In the genomic region with DNA sequence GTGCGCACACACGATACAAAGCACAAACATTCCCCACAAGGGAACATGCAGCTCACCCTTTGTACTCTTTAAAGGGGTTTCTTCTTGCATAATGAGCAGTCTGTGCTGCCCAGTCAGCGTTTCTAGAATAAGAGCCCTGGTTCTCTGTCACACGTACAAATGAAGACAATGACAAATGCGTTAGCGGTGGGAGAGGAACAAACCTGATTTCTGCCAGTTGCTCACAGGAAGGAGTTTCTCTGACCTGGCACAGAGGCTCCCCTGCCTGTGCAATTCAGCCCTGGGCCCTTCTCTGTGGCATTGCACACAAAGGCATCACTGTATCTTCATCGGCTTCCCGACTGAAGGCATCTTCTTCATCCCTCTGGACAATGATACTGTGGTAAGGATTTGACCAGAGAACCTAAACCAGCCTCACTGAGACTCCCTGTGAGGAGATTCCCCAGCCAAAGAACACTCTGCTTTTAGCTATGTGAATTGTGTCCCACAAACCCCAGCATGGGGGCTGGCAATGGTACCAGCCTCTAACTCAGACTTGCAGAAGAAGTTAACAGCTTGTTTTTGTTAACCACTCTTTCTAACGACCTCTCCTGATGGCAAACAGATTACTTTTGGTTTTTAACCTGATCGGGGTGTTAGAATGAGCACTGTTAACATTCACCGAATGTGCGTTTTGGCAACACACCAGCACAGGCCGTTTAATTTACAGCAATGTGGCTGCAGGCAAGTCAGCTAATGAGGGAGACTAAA, we compare ENCODE assay signal across 9 mouse cellular contexts.
DNase-seq lines count a peak whose midpoint lies in the region; ATAC-seq lines count a peak whose summit lies in the region.
"Had no signal": no experiment of that assay in that cellular context is flagged by ENCODE, and none has a peak within 500 bp of the region (broad histone marks: within the 10 kb centered on the region; RNA-seq: fewer than 3 reads in every experiment).

No protein-coding gene starts in this region.

- H3K4me3 ChIP-seq in kidney, embryonic 14.5 days (ENCODE audit: low read length), result no peak overlapping the region
- no peak overlapping the region for H3K4me3 ChIP-seq in embryonic facial prominence, embryonic 13.5 days
- no peak overlapping the region for H3K4me3 ChIP-seq in midbrain, embryonic 15.5 days

- no peaks in the 10 kb centered on the region for H3K4me1 ChIP-seq in kidney, embryonic 14.5 days (ENCODE audit: control insufficient read depth, insufficient read depth, low read length)
- peaks cover 12% of the 10 kb centered on the region for H3K4me1 ChIP-seq in embryonic facial prominence, embryonic 13.5 days
- peaks cover 30% of the 10 kb centered on the region for H3K4me1 ChIP-seq in midbrain, embryonic 15.5 days

- H3K9ac ChIP-seq in kidney, embryonic 14.5 days (ENCODE audit: low read depth, low read length), result no peak overlapping the region
- 0 out of 2 replicates have a peak overlapping the region, but pooled peaks have one; percentile 36 for H3K9ac ChIP-seq in embryonic facial prominence, embryonic 13.5 days
- H3K9ac ChIP-seq in midbrain, embryonic 15.5 days, result no peak overlapping the region

- H3K9me3 ChIP-seq in kidney, embryonic 14.5 days (ENCODE audit: control insufficient read depth, low read length), result no peaks in the 10 kb centered on the region
- H3K9me3 ChIP-seq in embryonic facial prominence, embryonic 13.5 days, result no peaks in the 10 kb centered on the region
- no peaks in the 10 kb centered on the region for H3K9me3 ChIP-seq in midbrain, embryonic 15.5 days

- no peak overlapping the region for H3K4me2 ChIP-seq in kidney, embryonic 14.5 days (replicated peaks; ENCODE audit: low read depth, low read length)
- peak overlapping the region; percentile 3; the same call in 1 of the 2 replicates for H3K4me2 ChIP-seq in embryonic facial prominence, embryonic 13.5 days
- no peak overlapping the region for H3K4me2 ChIP-seq in midbrain, embryonic 15.5 days

- no peak overlapping the region for H3K27ac ChIP-seq in kidney, embryonic 14.5 days (ENCODE audit: low read depth, low read length)
- H3K27ac ChIP-seq in embryonic facial prominence, embryonic 13.5 days, result peak overlapping the region; percentile 22; the same call in 1 of the 2 replicates
- H3K27ac ChIP-seq in midbrain, embryonic 15.5 days, result peak overlapping the region; percentile 39

- ATAC-seq in kidney, embryonic 14.5 days (ENCODE audit: low FRiP score, low TSS enrichment), result no peak
- no peak for ATAC-seq in embryonic facial prominence, embryonic 13.5 days (ENCODE audit: insufficient number of reproducible peaks, insufficient read depth, low FRiP score, low TSS enrichment, low read depth)
- ATAC-seq in midbrain, embryonic 15.5 days (replicated peaks), result peak; percentile 32; the same call in 1 of the 2 replicates
- ATAC-seq: activated CD4-positive, CD25-positive, alpha-beta regulatory T cell, adult 4 months had no signal

- peak; percentile 49 for DNase-seq in kidney, adult 11 months
- peak; percentile 46 for DNase-seq in kidney, adult 9 months
- no peak for DNase-seq in natural killer cell, adult 2 months (ENCODE audit: low spot score in 2 of 2)
- DNase-seq in yolk sac, embryonic 10.5 days (ENCODE audit: low spot score), result no peak
- DNase-seq in heart, adult 18-20 months, result no peak

- H3K27me3 ChIP-seq in kidney, embryonic 14.5 days (ENCODE audit: control insufficient read depth, insufficient read depth, low read length), result no peaks in the 10 kb centered on the region
- no peaks in the 10 kb centered on the region; the same call in 1 of the 2 replicates for H3K27me3 ChIP-seq in embryonic facial prominence, embryonic 13.5 days
- H3K27me3 ChIP-seq in midbrain, embryonic 15.5 days (replicated peaks), result no peaks in the 10 kb centered on the region

- H3K36me3 ChIP-seq in kidney, embryonic 14.5 days (ENCODE audit: control insufficient read depth, insufficient read depth, low read length), result no peaks in the 10 kb centered on the region
- H3K36me3 ChIP-seq in embryonic facial prominence, embryonic 13.5 days, result no peaks in the 10 kb centered on the region
- H3K36me3 ChIP-seq in midbrain, embryonic 15.5 days (replicated peaks), result no peaks in the 10 kb centered on the region

- WGBS in kidney, embryonic 14.5 days, result 47% methylated on average over 13 of the region's 13 CpGs
- WGBS in embryonic facial prominence, embryonic 13.5 days, result 31% methylated on average over 13 of the region's 13 CpGs
- WGBS in midbrain, embryonic 15.5 days, result 23% methylated on average over 13 of the region's 13 CpGs

Comparison
In these comparisons a context has a peak if more than half of its experiments do, and no peak if none do; other contexts are left out.
1. DNase-seq: peak in kidney, adult 11 months (single experiment) and kidney, adult 9 months (single experiment); none in natural killer cell, adult 2 months (0 of 2), yolk sac, embryonic 10.5 days (single experiment) and heart, adult 18-20 months (0 of 2).